ENCODE assay signal across 7 mouse cellular contexts in the genomic region with DNA sequence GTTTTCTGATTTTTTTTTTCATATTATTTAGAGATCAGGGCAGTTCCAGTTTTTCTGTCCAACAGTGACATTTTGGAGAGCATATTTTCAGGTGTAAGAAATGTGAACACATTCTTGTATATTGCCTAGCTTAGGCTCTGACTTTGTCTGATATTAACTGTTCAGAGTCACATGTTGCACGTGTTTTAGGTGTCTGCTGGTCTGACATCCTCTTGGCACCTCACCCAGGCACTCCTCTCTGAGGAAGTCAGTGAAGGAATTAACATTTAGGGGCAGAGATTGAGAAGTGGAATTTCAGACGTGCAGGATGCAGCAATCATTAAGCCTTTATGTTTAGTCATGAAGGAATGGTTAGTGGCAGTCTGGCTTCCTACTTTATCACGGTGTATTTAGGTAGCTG. TPM values are rescaled to one million over a fixed set of nuclear protein-coding genes. Genes with fewer than 3 reads are reported as not detected.
DNase-seq lines count a peak whose midpoint lies in the region; ATAC-seq and TF ChIP-seq lines count a peak whose summit lies in the region.

No protein-coding gene starts in this region.

- no peaks in the 10 kb centered on the region for H3K27me3 ChIP-seq in spleen, adult 2 months (ENCODE audit: control insufficient read depth, insufficient read depth, low read length)
- no peaks in the 10 kb centered on the region for H3K27me3 ChIP-seq in forebrain, embryonic 13.5 days
- H3K27me3 ChIP-seq in limb, embryonic 13.5 days: no peaks in the 10 kb centered on the region
- no peaks in the 10 kb centered on the region for H3K27me3 ChIP-seq in stomach, postnatal 0 days (ENCODE audit: control insufficient read depth, insufficient read depth, low read length)

- no peak for TF ChIP-seq CTCF in spleen, adult 2 months (IDR thresholded peaks at IDR 0.05; ENCODE audit: extremely low read depth, insufficient read depth, insufficient read length, insufficient replicate concordance)
- no peak for TF ChIP-seq CTCF in stomach, postnatal 0 days (IDR thresholded peaks at IDR 0.05; ENCODE audit: low read depth)

- 47% methylated on average over 3 of the region's 3 CpGs for WGBS in spleen, adult 2 months
- 57% methylated on average over 3 of the region's 3 CpGs for WGBS in forebrain, embryonic 13.5 days
- 53% methylated on average over 3 of the region's 3 CpGs for WGBS in limb, embryonic 13.5 days
- 35% methylated on average over 3 of the region's 3 CpGs for WGBS in stomach, postnatal 0 days

- H3K36me3 ChIP-seq in spleen, adult 2 months (ENCODE audit: control insufficient read depth, insufficient read depth, low read length): peaks cover 10% of the 10 kb centered on the region
- H3K36me3 ChIP-seq in forebrain, embryonic 13.5 days (ENCODE audit: poor library complexity, severe bottlenecking): peaks cover 20% of the 10 kb centered on the region
- H3K36me3 ChIP-seq in limb, embryonic 13.5 days: peaks cover 19% of the 10 kb centered on the region
- H3K36me3 ChIP-seq in stomach, postnatal 0 days (ENCODE audit: control insufficient read depth, insufficient read depth, low read length): peaks cover 6% of the 10 kb centered on the region; the same call in 1 of the 2 replicates

- H3K4me3 ChIP-seq in spleen, adult 2 months (ENCODE audit: extremely low read depth, insufficient read depth, insufficient read length): peak overlapping the region; percentile 8; the same call in 1 of the 2 replicates
- peak overlapping the region; percentile 82 for H3K4me3 ChIP-seq in forebrain, embryonic 13.5 days
- peak overlapping the region; percentile 88 for H3K4me3 ChIP-seq in limb, embryonic 13.5 days
- no peak overlapping the region for H3K4me3 ChIP-seq in stomach, postnatal 0 days (ENCODE audit: low read depth, low read length)

- peak overlapping the region; percentile 67 for H3K4me2 ChIP-seq in forebrain, embryonic 13.5 days
- peak overlapping the region; percentile 71 for H3K4me2 ChIP-seq in limb, embryonic 13.5 days (replicated peaks)
- H3K4me2 ChIP-seq in stomach, postnatal 0 days (replicated peaks; ENCODE audit: low read depth): 0 out of 2 replicates have a peak overlapping the region, but pooled peaks have one; percentile 29

- no peaks in the 10 kb centered on the region for H3K9me3 ChIP-seq in forebrain, embryonic 13.5 days (replicated peaks)
- H3K9me3 ChIP-seq in limb, embryonic 13.5 days: no peaks in the 10 kb centered on the region
- no peaks in the 10 kb centered on the region for H3K9me3 ChIP-seq in stomach, postnatal 0 days (ENCODE audit: control insufficient read depth, low read length)

- no peak overlapping the region for H3K27ac ChIP-seq in spleen, adult 2 months (ENCODE audit: insufficient read depth, low read length)
- H3K27ac ChIP-seq in forebrain, embryonic 13.5 days: no peak overlapping the region
- no peak overlapping the region for H3K27ac ChIP-seq in limb, embryonic 13.5 days
- no peak overlapping the region for H3K27ac ChIP-seq in stomach, postnatal 0 days (replicated peaks)

- TF ChIP-seq POLR2A in spleen, adult 2 months (IDR thresholded peaks at IDR 0.05; ENCODE audit: low read depth, low read length): no peak

- peaks cover 6% of the 10 kb centered on the region for H3K4me1 ChIP-seq in spleen, adult 2 months (ENCODE audit: control insufficient read depth, insufficient read depth, insufficient read length)
- H3K4me1 ChIP-seq in forebrain, embryonic 13.5 days: peaks cover 10% of the 10 kb centered on the region
- H3K4me1 ChIP-seq in limb, embryonic 13.5 days: peaks cover 5% of the 10 kb centered on the region
- no peaks in the 10 kb centered on the region for H3K4me1 ChIP-seq in stomach, postnatal 0 days (replicated peaks; ENCODE audit: control insufficient read depth, insufficient read depth)

- TF ChIP-seq EP300 in stomach, postnatal 0 days (optimal IDR thresholded peaks at IDR 0.05): no peak

- H3K9ac ChIP-seq in forebrain, embryonic 13.5 days: 0 out of 2 replicates have a peak overlapping the region, but pooled peaks have one; percentile 16
- no peak overlapping the region for H3K9ac ChIP-seq in limb, embryonic 13.5 days
- no peak overlapping the region for H3K9ac ChIP-seq in stomach, postnatal 0 days (ENCODE audit: low read length)

- no peak for ATAC-seq in forebrain, embryonic 13.5 days
- no peak for ATAC-seq in limb, embryonic 13.5 days (ENCODE audit: low FRiP score, low read depth)
- no peak for ATAC-seq in stomach, postnatal 0 days (ENCODE audit: low FRiP score, low TSS enrichment)
- no peak for ATAC-seq in CD4-positive, CD25-positive, alpha-beta regulatory T cell, adult 4 months

- DNase-seq in spleen, adult 2 months (ENCODE audit: low read depth in 1 of 2, low spot score in 2 of 2): no peak
- no peak for DNase-seq in spleen, postnatal 10 days (ENCODE audit: low spot score in 2 of 2)
- DNase-seq in stomach, postnatal 0 days (ENCODE audit: low spot score): no peak
- no peak for DNase-seq in cerebellum, postnatal 36 days

RNA-seq across cellular contexts. Expression of a gene that starts 22.8 kb away (rescaled TPM):
- 15.2 and 15.6 TPM in 2 replicates for polyA plus RNA-seq in spleen, adult 2 months (2012; rRNA removed)
- 60.6 and 62.9 TPM in 2 replicates for polyA plus RNA-seq in forebrain, embryonic 13.5 days (2015; fragmentation: Nextera tagmentation; extraction: Ambion mirVana)
- 48.0 and 51.8 TPM in 2 replicates for polyA plus RNA-seq in limb, embryonic 13.5 days (2015; fragmentation: Nextera tagmentation; extraction: Ambion mirVana)
- 17.1 and 18.0 TPM in 2 replicates for polyA plus RNA-seq in stomach, postnatal 0 days (2015; fragmentation: Nextera tagmentation; extraction: Ambion mirVana)
- polyA plus RNA-seq in CD4-positive, CD25-positive, alpha-beta regulatory T cell, adult 4 months (2017; shearing (Covaris generic)): 10 to 100 TPM; 24.7 to 30.2 TPM

RNA-seq across cellular contexts. Expression of a gene that starts 23.0 kb away (rescaled TPM):
- 1.9 and 2.2 TPM in 2 replicates for polyA plus RNA-seq in spleen, adult 2 months (2012; rRNA removed)
- 16.5 TPM in 2 replicates for polyA plus RNA-seq in forebrain, embryonic 13.5 days (2015; fragmentation: Nextera tagmentation; extraction: Ambion mirVana)
- polyA plus RNA-seq in limb, embryonic 13.5 days (2015; fragmentation: Nextera tagmentation; extraction: Ambion mirVana): 16.9 and 17.1 TPM in 2 replicates
- polyA plus RNA-seq in stomach, postnatal 0 days (2015; fragmentation: Nextera tagmentation; extraction: Ambion mirVana): 10.2 and 10.3 TPM in 2 replicates
- 10 to 100 TPM; 16.5 to 18.9 TPM for polyA plus RNA-seq in CD4-positive, CD25-positive, alpha-beta regulatory T cell, adult 4 months (2017; shearing (Covaris generic))

RNA-seq across cellular contexts. Expression of a gene that starts 58.7 kb away (rescaled TPM):
- 4.0 and 4.7 TPM in 2 replicates for polyA plus RNA-seq in spleen, adult 2 months (2012; rRNA removed)
- 58.5 and 59.5 TPM in 2 replicates for polyA plus RNA-seq in forebrain, embryonic 13.5 days (2015; fragmentation: Nextera tagmentation; extraction: Ambion mirVana)
- polyA plus RNA-seq in limb, embryonic 13.5 days (2015; fragmentation: Nextera tagmentation; extraction: Ambion mirVana): 63.0 and 64.1 TPM in 2 replicates
- polyA plus RNA-seq in stomach, postnatal 0 days (2015; fragmentation: Nextera tagmentation; extraction: Ambion mirVana): 51.0 and 51.6 TPM in 2 replicates
- polyA plus RNA-seq in CD4-positive, CD25-positive, alpha-beta regulatory T cell, adult 4 months (2017; shearing (Covaris generic)): 1 to 10 TPM; 2.2 to 2.3 TPM
